Mouse (Mus musculus): ENCODE measurements at regions not wholly inside any gene's neighbourhood (a gene's known extent, or its start where the extent isn't known, plus 50 kb on each side); places are given as distances from the start of the nearest gene placed in this dataset.

- ATAC-seq (ENCODE audit: insufficient number of reproducible peaks, low FRiP score, low TSS enrichment), result no peak
Measured at GRCm38 (mm10) chr12:68694275-68695267, 464.4 kb downstream of the Rps29 start.

GRCm38 (mm10) chr12:68688262-68688661 is 470.7 kb downstream of the Rps29 start:
- ATAC-seq (ENCODE audit: insufficient number of reproducible peaks, low FRiP score, low TSS enrichment), result no peak

GRCm38 (mm10) chr12:68683897-68684296 is 475.1 kb downstream of the Rps29 start:
- ATAC-seq (ENCODE audit: insufficient number of reproducible peaks, low FRiP score, low TSS enrichment), result no peak

- no peak for ATAC-seq (ENCODE audit: insufficient number of reproducible peaks, low FRiP score, low TSS enrichment)
Measured at GRCm38 (mm10) chr12:68683176-68683575, 475.8 kb downstream of the Rps29 start.

GRCm38 (mm10) chr12:68680668-68681067 is 478.3 kb downstream of the Rps29 start:
- ATAC-seq (ENCODE audit: insufficient number of reproducible peaks, low FRiP score, low TSS enrichment), result no peak

GRCm38 (mm10) chr12:68676096-68676775 is 482.8 kb downstream of the Rps29 start:
- no peak for ATAC-seq (ENCODE audit: insufficient number of reproducible peaks, low FRiP score, low TSS enrichment)

- ATAC-seq (ENCODE audit: insufficient number of reproducible peaks, low FRiP score, low TSS enrichment), result no peak
Measured at GRCm38 (mm10) chr12:68672011-68672410, 487.0 kb downstream of the Rps29 start.

GRCm38 (mm10) chr12:68645901-68646585 is 512.9 kb downstream of the Rps29 start:
- ATAC-seq (ENCODE audit: insufficient number of reproducible peaks, low FRiP score, low TSS enrichment), result no peak

- no peak for ATAC-seq (ENCODE audit: insufficient number of reproducible peaks, low FRiP score, low TSS enrichment)
Measured at GRCm38 (mm10) chr12:68643671-68644070, 515.3 kb downstream of the Rps29 start.

GRCm38 (mm10) chr12:68632441-68632840 is 526.5 kb downstream of the Rps29 start:
- no peak for ATAC-seq (ENCODE audit: insufficient number of reproducible peaks, low FRiP score, low TSS enrichment)

GRCm38 (mm10) chr12:68618337-68618736 is 540.6 kb downstream of the Rps29 start:
- ATAC-seq (ENCODE audit: insufficient number of reproducible peaks, low FRiP score, low TSS enrichment), result no peak

- no peak for ATAC-seq (ENCODE audit: insufficient number of reproducible peaks, low FRiP score, low TSS enrichment)
Measured at GRCm38 (mm10) chr12:68605417-68606000, 553.5 kb downstream of the Rps29 start.

GRCm38 (mm10) chr12:68604524-68605299 is 554.3 kb downstream of the Rps29 start:
- no peak for ATAC-seq (ENCODE audit: insufficient number of reproducible peaks, low FRiP score, low TSS enrichment)

GRCm38 (mm10) chr12:68602682-68603081 is 556.3 kb downstream of the Rps29 start:
- no peak for ATAC-seq (ENCODE audit: insufficient number of reproducible peaks, low FRiP score, low TSS enrichment)

- no peak for ATAC-seq (ENCODE audit: insufficient number of reproducible peaks, low FRiP score, low TSS enrichment)
Measured at GRCm38 (mm10) chr12:68601366-68601765, 557.6 kb downstream of the Rps29 start.

- ATAC-seq (ENCODE audit: insufficient number of reproducible peaks, low FRiP score, low TSS enrichment), result peak; percentile 76; the same call in 1 of the 2 replicates
Measured at GRCm38 (mm10) chr12:68599681-68600596, 559.0 kb downstream of the Rps29 start.

GRCm38 (mm10) chr12:68599016-68599616 is 559.9 kb downstream of the Rps29 start:
- ATAC-seq (ENCODE audit: insufficient number of reproducible peaks, low FRiP score, low TSS enrichment), result no peak

- no peak for ATAC-seq (ENCODE audit: insufficient number of reproducible peaks, low FRiP score, low TSS enrichment)
Measured at GRCm38 (mm10) chr12:68585524-68585872, 573.5 kb downstream of the Rps29 start.

Measured in cerebellum, adult (tissue).